Mouse (Mus musculus): ENCODE results near the gene Sipa1l3. TPM values are rescaled to one million over a fixed set of nuclear protein-coding genes. Genes with fewer than 3 reads are reported as not detected.

Sipa1l3 gene
- polyA plus RNA-seq, 1 experiment = 71.5 TPM

GRCm38 (mm10) chr7:29496953-29497590, 21.4 kb downstream of the Sipa1l3 start:
- TF ChIP-seq CTCF (IDR thresholded peaks at IDR 0.05; ENCODE audit: control insufficient read depth, insufficient read depth, insufficient replicate concordance, low read depth, low read length) (no peak), POLR2A (IDR thresholded peaks at IDR 0.05; ENCODE audit: control insufficient read depth, low read depth, low read length) (no peak)
- H3K27me3 ChIP-seq (ENCODE audit: control insufficient read depth, insufficient read depth, low read length) = no peaks in the 10 kb centered on the region
- no peak overlapping the region for H3K4me3 ChIP-seq (ENCODE audit: control insufficient read depth, low read depth, low read length)
- peaks cover 2% of the 10 kb centered on the region; the same call in 1 of the 2 replicates for H3K4me1 ChIP-seq (ENCODE audit: control insufficient read depth, insufficient read depth, low read length)
- no peak overlapping the region for H3K27ac ChIP-seq (ENCODE audit: control insufficient read depth, insufficient read depth, low read depth, low read length)
- no peaks in the 10 kb centered on the region for H3K36me3 ChIP-seq (ENCODE audit: control insufficient read depth, insufficient read depth, low read length)

- H3K4me3 ChIP-seq (ENCODE audit: control insufficient read depth, low read depth, low read length) = no peak overlapping the region
- no peaks in the 10 kb centered on the region for H3K36me3 ChIP-seq (ENCODE audit: control insufficient read depth, insufficient read depth, low read length)
- H3K27ac ChIP-seq (ENCODE audit: control insufficient read depth, insufficient read depth, low read depth, low read length) = no peak overlapping the region
- H3K4me1 ChIP-seq (ENCODE audit: control insufficient read depth, insufficient read depth, low read length) = peaks cover 2% of the 10 kb centered on the region; the same call in 1 of the 2 replicates
- H3K27me3 ChIP-seq (ENCODE audit: control insufficient read depth, insufficient read depth, low read length) = no peaks in the 10 kb centered on the region
- TF ChIP-seq POLR2A (IDR thresholded peaks at IDR 0.05; ENCODE audit: control insufficient read depth, low read depth, low read length) (no peak), CTCF (IDR thresholded peaks at IDR 0.05; ENCODE audit: control insufficient read depth, insufficient read depth, insufficient replicate concordance, low read depth, low read length) (no peak)
These were observed 22.1 kb downstream of the Sipa1l3 start for GRCm38 (mm10) chr7:29496332-29496731.

- TF ChIP-seq POLR2A (IDR thresholded peaks at IDR 0.05; ENCODE audit: control insufficient read depth, low read depth, low read length) = no peak
- TF ChIP-seq CTCF (IDR thresholded peaks at IDR 0.05; ENCODE audit: control insufficient read depth, insufficient read depth, insufficient replicate concordance, low read depth, low read length) = no peak
- Histone ChIP-seq H3K4me1 (ENCODE audit: control insufficient read depth, insufficient read depth, low read length) (peaks cover 4% of the 10 kb centered on the region), H3K27ac (ENCODE audit: control insufficient read depth, insufficient read depth, low read depth, low read length) (no peak overlapping the region), H3K4me3 (ENCODE audit: control insufficient read depth, low read depth, low read length) (no peak overlapping the region), H3K27me3 (ENCODE audit: control insufficient read depth, insufficient read depth, low read length) (no peaks in the 10 kb centered on the region), H3K36me3 (ENCODE audit: control insufficient read depth, insufficient read depth, low read length) (no peaks in the 10 kb centered on the region)
These were observed 22.6 kb downstream of the Sipa1l3 start for GRCm38 (mm10) chr7:29495880-29496279.

- Histone ChIP-seq H3K27ac (ENCODE audit: control insufficient read depth, insufficient read depth, low read depth, low read length) (no peak overlapping the region), H3K27me3 (ENCODE audit: control insufficient read depth, insufficient read depth, low read length) (no peaks in the 10 kb centered on the region)
- no peak for TF ChIP-seq CTCF (IDR thresholded peaks at IDR 0.05; ENCODE audit: control insufficient read depth, insufficient read depth, insufficient replicate concordance, low read depth, low read length)
- no peak for TF ChIP-seq POLR2A (IDR thresholded peaks at IDR 0.05; ENCODE audit: control insufficient read depth, low read depth, low read length)
These were observed 23.6 kb downstream of the Sipa1l3 start for GRCm38 (mm10) chr7:29494854-29495253.

GRCm38 (mm10) chr7:29494015-29494414, 24.4 kb downstream of the Sipa1l3 start:
- Histone ChIP-seq H3K4me3 (ENCODE audit: control insufficient read depth, low read depth, low read length) (no peak overlapping the region), H3K36me3 (ENCODE audit: control insufficient read depth, insufficient read depth, low read length) (no peaks in the 10 kb centered on the region), H3K27ac (ENCODE audit: control insufficient read depth, insufficient read depth, low read depth, low read length) (peak overlapping the region; percentile 63), H3K4me1 (ENCODE audit: control insufficient read depth, insufficient read depth, low read length) (peaks cover 5% of the 10 kb centered on the region), H3K27me3 (ENCODE audit: control insufficient read depth, insufficient read depth, low read length) (no peaks in the 10 kb centered on the region)
- TF ChIP-seq CTCF (IDR thresholded peaks at IDR 0.05; ENCODE audit: control insufficient read depth, insufficient read depth, insufficient replicate concordance, low read depth, low read length) (no peak), POLR2A (IDR thresholded peaks at IDR 0.05; ENCODE audit: control insufficient read depth, low read depth, low read length) (no peak)

More at GRCm38 (mm10) chr7:29494854-29495253, 23.6 kb downstream of the Sipa1l3 start:
- H3K4me3 ChIP-seq (ENCODE audit: control insufficient read depth, low read depth, low read length) = no peak overlapping the region
- H3K4me1 ChIP-seq (ENCODE audit: control insufficient read depth, insufficient read depth, low read length) = peaks cover 4% of the 10 kb centered on the region
- no peaks in the 10 kb centered on the region for H3K36me3 ChIP-seq (ENCODE audit: control insufficient read depth, insufficient read depth, low read length)

GRCm38 (mm10) chr7:29492992-29493391, 25.4 kb downstream of the Sipa1l3 start:
- peaks cover 10% of the 10 kb centered on the region for H3K4me1 ChIP-seq (ENCODE audit: control insufficient read depth, insufficient read depth, low read length)
- H3K36me3 ChIP-seq (ENCODE audit: control insufficient read depth, insufficient read depth, low read length) = no peaks in the 10 kb centered on the region
- H3K27me3 ChIP-seq (ENCODE audit: control insufficient read depth, insufficient read depth, low read length) = no peaks in the 10 kb centered on the region
- no peak overlapping the region for H3K4me3 ChIP-seq (ENCODE audit: control insufficient read depth, low read depth, low read length)
- H3K27ac ChIP-seq (ENCODE audit: control insufficient read depth, insufficient read depth, low read depth, low read length) = peak overlapping the region; percentile 24
- TF ChIP-seq POLR2A (IDR thresholded peaks at IDR 0.05; ENCODE audit: control insufficient read depth, low read depth, low read length) (no peak), CTCF (IDR thresholded peaks at IDR 0.05; ENCODE audit: control insufficient read depth, insufficient read depth, insufficient replicate concordance, low read depth, low read length) (no peak)

GRCm38 (mm10) chr7:29491861-29492260, 26.6 kb downstream of the Sipa1l3 start:
- peaks cover 12% of the 10 kb centered on the region for H3K4me1 ChIP-seq (ENCODE audit: control insufficient read depth, insufficient read depth, low read length)
- TF ChIP-seq CTCF (IDR thresholded peaks at IDR 0.05; ENCODE audit: control insufficient read depth, insufficient read depth, insufficient replicate concordance, low read depth, low read length) (no peak), POLR2A (IDR thresholded peaks at IDR 0.05; ENCODE audit: control insufficient read depth, low read depth, low read length) (no peak)
- H3K27ac ChIP-seq (ENCODE audit: control insufficient read depth, insufficient read depth, low read depth, low read length) = no peak overlapping the region; the same call in 1 of the 2 replicates
- no peak overlapping the region for H3K4me3 ChIP-seq (ENCODE audit: control insufficient read depth, low read depth, low read length)
- H3K36me3 ChIP-seq (ENCODE audit: control insufficient read depth, insufficient read depth, low read length) = no peaks in the 10 kb centered on the region
- H3K27me3 ChIP-seq (ENCODE audit: control insufficient read depth, insufficient read depth, low read length) = no peaks in the 10 kb centered on the region

Data from testis, adult 2 months (tissue).